Mouse (Mus musculus) stomach, embryonic 15.5 days (tissue): Measurements from ENCODE around the gene Sf3b1. TPM values are rescaled to one million over a fixed set of nuclear protein-coding genes. Genes with fewer than 3 reads are reported as not detected.
"Not testable (repeated sequence)": the region's sequence is repeated elsewhere in the genome, so short reads cannot be mapped to it uniquely, and the experiment has no call there.

Experiments used
- ATAC-seq: fragments of 200-750 bp; cut with Nextera tagmentation; 2 replicates; pipeline ENCODE4 v1.8.0; 2017; ENCODE audit warnings: low read depth, moderate number of reproducible peaks, moderate TSS enrichment; ENCODE audit not compliant: insufficient read depth, low FRiP score
- H3K27ac ChIP-seq: fragments of 300-500 bp; sonication (generic); 2 replicates; pipeline ENCODE4 v1.5.1; 2015; ENCODE audit warnings: mild to moderate bottlenecking, inconsistent platforms
- H3K27me3 ChIP-seq: fragments of 300-500 bp; sonication (generic); replicated peaks from 2 replicates; pipeline ENCODE4 v1.6.1; 2015; ENCODE audit warnings: inconsistent platforms
- H3K36me3 ChIP-seq: fragments of 300-500 bp; sonication (generic); 2 replicates; pipeline ENCODE4 v1.6.1; 2015; ENCODE audit warnings: inconsistent platforms
- H3K4me1 ChIP-seq: fragments of 300-500 bp; sonication (generic); 2 replicates; pipeline ENCODE4 v1.6.1; 2015; ENCODE audit warnings: inconsistent platforms
- H3K4me2 ChIP-seq: fragments of 300-500 bp; sonication (generic); 2 replicates; pipeline ENCODE4 v1.6.1; 2015; ENCODE audit warnings: mild to moderate bottlenecking, inconsistent platforms
- H3K4me3 ChIP-seq: fragments of 300-500 bp; sonication (generic); replicated peaks from 2 replicates; pipeline ENCODE4 v1.5.1; 2015; ENCODE audit warnings: inconsistent platforms
- H3K9ac ChIP-seq: fragments of 300-500 bp; sonication (generic); 2 replicates; pipeline ENCODE4 v1.6.1; 2015; ENCODE audit warnings: inconsistent platforms
- H3K9me3 ChIP-seq: fragments of 300-500 bp; sonication (generic); 2 replicates; pipeline ENCODE4 v1.6.1; 2016; ENCODE audit warnings: inconsistent platforms
- WGBS: fragments of 180-500 bp; shearing (Covaris S2); methylation state at CpG from one replicate; pipeline ENCODE4 v1.1.7; 2015; 5-methylcytosine and 5-hydroxymethylcytosine counted together
- polyA plus RNA-seq: library from polyadenylated mRNA; unstranded; fragments of >200 nt; fragmentation: Nextera tagmentation; extraction: Ambion mirVana; gene quantifications from 2 replicates; pipeline ENCODE4 v1.2.1, GENCODE M21; 2015

The Sf3b1 gene
- polyA plus RNA-seq, 1 experiment from 2014 or later, result 259 TPM

- ATAC-seq, result peak; percentile 57
- H3K4me1 ChIP-seq, result no peaks in the 10 kb centered on the region
These were observed 633 bp downstream of the Sf3b1 start for GRCm38 (mm10) chr1:55026444-55027252.

DNA sequence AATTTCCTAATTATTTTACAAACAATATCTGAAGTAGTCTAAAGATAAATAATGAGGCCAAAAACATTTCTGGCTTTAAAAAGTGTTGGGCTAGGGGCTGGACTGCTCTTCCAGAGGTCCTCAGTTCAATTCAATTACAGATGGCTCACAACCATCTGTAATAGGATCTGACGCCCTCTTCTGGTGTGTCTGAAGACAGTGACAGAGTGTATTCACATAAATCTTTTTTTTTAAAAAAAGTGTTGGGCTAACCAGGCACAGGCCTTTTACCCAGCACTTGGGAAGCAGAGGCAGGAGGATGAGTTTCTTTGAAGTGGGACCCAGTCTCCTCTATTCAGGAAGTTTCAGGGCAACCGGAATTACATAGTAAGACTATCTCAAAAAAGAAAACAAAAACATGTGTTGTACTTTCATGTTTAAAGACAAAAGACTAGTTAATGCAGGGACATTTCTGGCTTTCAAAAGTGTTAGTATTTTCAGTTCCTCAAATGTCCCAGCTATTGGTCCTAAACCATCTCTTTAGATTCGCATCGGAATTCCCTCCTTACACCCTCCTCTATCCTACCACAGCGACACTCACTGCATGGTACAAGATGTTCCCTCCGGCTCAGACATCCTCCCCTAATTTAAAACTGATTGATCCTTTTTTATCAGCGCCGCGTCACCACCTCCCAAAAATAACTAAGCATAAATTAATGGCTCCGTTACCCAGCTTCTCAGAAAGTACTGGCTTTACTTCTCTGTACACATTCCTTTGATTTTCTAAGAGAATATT is 1.4 kb downstream of the Sf3b1 start:
- peak overlapping the region; percentile 82 for H3K4me3 ChIP-seq
- H3K36me3 ChIP-seq, result no peaks in the 10 kb centered on the region
- peak overlapping the region; percentile 72 for H3K9ac ChIP-seq
- no peaks in the 10 kb centered on the region for H3K27me3 ChIP-seq
- H3K4me2 ChIP-seq, result peak overlapping the region; percentile 60
- H3K9me3 ChIP-seq, result no peaks in the 10 kb centered on the region
- no peaks in the 10 kb centered on the region for H3K4me1 ChIP-seq
- ATAC-seq, result no peak
- peak overlapping the region; percentile 94; the same call in 1 of the 2 replicates for H3K27ac ChIP-seq
- WGBS, result 7% methylated on average over 10 of the region's 10 CpGs

More at GRCm38 (mm10) chr1:55026444-55027252, 633 bp downstream of the Sf3b1 start:
- no peaks in the 10 kb centered on the region for H3K36me3 ChIP-seq
- no peaks in the 10 kb centered on the region for H3K27me3 ChIP-seq
- H3K9me3 ChIP-seq, result no peaks in the 10 kb centered on the region
- H3K4me3 ChIP-seq, result peak overlapping the region; percentile 82
- H3K9ac ChIP-seq, result peak overlapping the region; percentile 72
- H3K27ac ChIP-seq, result peak overlapping the region; percentile 94
- peak overlapping the region; percentile 60 for H3K4me2 ChIP-seq
- WGBS, result under 1% methylated on average over 55 of the region's 55 CpGs

- Histone ChIP-seq H3K4me1 (no peaks in the 10 kb centered on the region), H3K4me2 (no peak overlapping the region), H3K27ac (no peak overlapping the region), H3K36me3 (peaks cover 10% of the 10 kb centered on the region), H3K27me3 (no peaks in the 10 kb centered on the region), H3K9ac (no peak overlapping the region), H3K9me3 (no peaks in the 10 kb centered on the region), H3K4me3 (no peak overlapping the region)
- ATAC-seq, result no peak
These were observed 5.4 kb downstream of the Sf3b1 start for GRCm38 (mm10) chr1:55021907-55022306.

GRCm38 (mm10) chr1:55012513-55012912 is 14.8 kb downstream of the Sf3b1 start:
- Histone ChIP-seq H3K4me3 (no peak overlapping the region), H3K36me3 (peaks cover 41% of the 10 kb centered on the region), H3K4me2 (no peak overlapping the region), H3K9me3 (no peaks in the 10 kb centered on the region), H3K27me3 (no peaks in the 10 kb centered on the region), H3K4me1 (no peaks in the 10 kb centered on the region), H3K27ac (no peak overlapping the region), H3K9ac (no peak overlapping the region)
- no peak for ATAC-seq
- WGBS, result 55% methylated on average over 3 of the region's 3 CpGs

DNA sequence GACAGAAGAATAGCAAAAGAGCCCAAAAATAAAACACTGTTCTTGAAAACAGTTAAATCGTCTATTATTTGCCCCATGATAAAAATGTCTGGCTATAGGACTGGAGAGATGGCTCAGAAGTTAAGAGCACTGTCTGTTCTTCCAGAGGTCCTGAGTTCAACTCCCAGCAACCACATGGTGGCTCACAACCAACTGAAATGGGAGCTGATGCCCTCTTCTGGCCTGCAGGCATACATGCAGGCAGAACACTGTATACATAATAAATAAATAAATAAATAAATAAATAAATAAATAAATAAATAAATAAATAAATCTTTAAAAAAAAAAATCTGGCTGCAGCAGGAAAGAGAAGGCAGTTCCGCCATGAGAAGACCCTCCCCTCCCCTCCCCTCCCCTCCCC is 19.0 kb downstream of the Sf3b1 start:
- WGBS, result 92% methylated on average over 2 of the region's 2 CpGs
- H3K9me3 ChIP-seq, H3K27ac ChIP-seq, H3K4me2 ChIP-seq, H3K9ac ChIP-seq, H3K4me1 ChIP-seq, H3K27me3 ChIP-seq, H3K4me3 ChIP-seq, ATAC-seq: not testable (repeated sequence)
- peaks cover 38% of the 10 kb centered on the region for H3K36me3 ChIP-seq

- H3K36me3 ChIP-seq, result peaks cover 46% of the 10 kb centered on the region
- WGBS, result 88% methylated on average over 5 of the region's 5 CpGs
These were observed 33.7 kb downstream of the Sf3b1 start for GRCm38 (mm10) chr1:54993581-54993980.

GRCm38 (mm10) chr1:54986248-54986647 is 41.0 kb downstream of the Sf3b1 start:
- H3K4me2 ChIP-seq, result no peak overlapping the region
- no peaks in the 10 kb centered on the region for H3K9me3 ChIP-seq
- H3K27ac ChIP-seq, result no peak overlapping the region
- H3K9ac ChIP-seq, result no peak overlapping the region
- WGBS, result 98% methylated on average over 5 of the region's 5 CpGs
- no peaks in the 10 kb centered on the region for H3K27me3 ChIP-seq
- H3K36me3 ChIP-seq, result peaks cover 26% of the 10 kb centered on the region
- no peak overlapping the region for H3K4me3 ChIP-seq
- no peak for ATAC-seq
- no peaks in the 10 kb centered on the region for H3K4me1 ChIP-seq

More at GRCm38 (mm10) chr1:54993581-54993980, 33.7 kb downstream of the Sf3b1 start:
- Histone ChIP-seq H3K4me3 (no peak overlapping the region), H3K4me1 (no peaks in the 10 kb centered on the region), H3K9ac (no peak overlapping the region), H3K27ac (no peak overlapping the region), H3K9me3 (no peaks in the 10 kb centered on the region), H3K4me2 (no peak overlapping the region), H3K27me3 (no peaks in the 10 kb centered on the region)
- no peak for ATAC-seq

DNA sequence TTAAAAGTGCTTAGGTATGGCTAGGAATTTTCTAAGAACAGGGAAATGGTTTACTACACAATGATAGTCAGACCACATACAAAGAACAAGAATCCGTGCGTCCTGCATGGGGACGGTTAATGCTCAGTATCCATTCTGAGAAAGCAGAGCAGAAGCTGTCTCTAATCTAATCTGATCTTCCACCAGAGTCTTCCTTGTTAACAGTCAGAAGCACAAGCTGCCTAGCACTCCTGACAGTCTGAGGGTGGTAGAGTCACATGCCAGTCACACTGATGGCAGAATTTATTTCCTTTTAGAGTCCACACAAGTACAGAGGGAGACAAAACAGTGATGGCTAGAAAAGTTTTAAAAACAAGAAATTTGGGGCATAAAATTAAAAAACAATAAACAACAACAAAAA is 41.5 kb downstream of the Sf3b1 start:
- H3K4me2 ChIP-seq, result no peak overlapping the region
- H3K4me3 ChIP-seq, result no peak overlapping the region
- WGBS, result 87% methylated on average over 3 of the region's 3 CpGs
- no peaks in the 10 kb centered on the region for H3K27me3 ChIP-seq
- H3K9me3 ChIP-seq, result no peaks in the 10 kb centered on the region
- peaks cover 26% of the 10 kb centered on the region for H3K36me3 ChIP-seq
- H3K9ac ChIP-seq, result no peak overlapping the region
- H3K27ac ChIP-seq, result no peak overlapping the region
- H3K4me1 ChIP-seq, result no peaks in the 10 kb centered on the region
- no peak for ATAC-seq

GRCm38 (mm10) chr1:54984154-54984553 is 43.1 kb downstream of the Sf3b1 start:
- no peaks in the 10 kb centered on the region for H3K27me3 ChIP-seq
- H3K9me3 ChIP-seq, result no peaks in the 10 kb centered on the region
- WGBS, result 87% methylated on average over 7 of the region's 7 CpGs
- no peak overlapping the region for H3K9ac ChIP-seq
- H3K27ac ChIP-seq, result no peak overlapping the region
- H3K4me2 ChIP-seq, result no peak overlapping the region
- no peak overlapping the region for H3K4me3 ChIP-seq
- peaks cover 15% of the 10 kb centered on the region; the same call in 1 of the 2 replicates for H3K36me3 ChIP-seq
- no peak for ATAC-seq
- H3K4me1 ChIP-seq, result no peaks in the 10 kb centered on the region

GRCm38 (mm10) chr1:54983339-54983738 is 43.9 kb downstream of the Sf3b1 start:
- ATAC-seq, result no peak; the same call in 1 of the 2 replicates
- no peaks in the 10 kb centered on the region for H3K27me3 ChIP-seq
- H3K9ac ChIP-seq, result no peak overlapping the region
- H3K4me3 ChIP-seq, result no peak overlapping the region
- 57% methylated on average over 3 of the region's 3 CpGs for WGBS
- H3K4me2 ChIP-seq, result no peak overlapping the region
- H3K36me3 ChIP-seq, result peaks cover 12% of the 10 kb centered on the region; the same call in 1 of the 2 replicates
- no peaks in the 10 kb centered on the region for H3K4me1 ChIP-seq
- H3K27ac ChIP-seq, result no peak overlapping the region; the same call in 1 of the 2 replicates
- no peaks in the 10 kb centered on the region for H3K9me3 ChIP-seq

GRCm38 (mm10) chr1:54982636-54983035 is 44.6 kb downstream of the Sf3b1 start:
- H3K9me3 ChIP-seq, result no peaks in the 10 kb centered on the region
- 77% methylated on average over 3 of the region's 3 CpGs for WGBS
- H3K36me3 ChIP-seq, result peaks cover 12% of the 10 kb centered on the region; the same call in 1 of the 2 replicates
- H3K4me2 ChIP-seq, result no peak overlapping the region
- H3K9ac ChIP-seq, result no peak overlapping the region
- H3K27me3 ChIP-seq, result no peaks in the 10 kb centered on the region
- ATAC-seq, result no peak
- no peak overlapping the region for H3K4me3 ChIP-seq
- no peak overlapping the region for H3K27ac ChIP-seq
- H3K4me1 ChIP-seq, result no peaks in the 10 kb centered on the region
